ENCODE assay signal across 19 mouse cellular contexts in genomic region chr7:143044826-143045206, GRCm38 (mm10). TPM values are rescaled to one million over a fixed set of nuclear protein-coding genes. Genes with fewer than 3 reads are reported as not detected.
DNase-seq lines count a peak whose midpoint lies in the region; ATAC-seq and TF ChIP-seq lines count a peak whose summit lies in the region.
"Had no signal": no experiment of that assay in that cellular context is flagged by ENCODE, and none has a peak within 500 bp of the region (broad histone marks: within the 10 kb centered on the region; RNA-seq: fewer than 3 reads in every experiment).

No protein-coding gene starts in this region.

- H3K4me2 ChIP-seq in kidney, postnatal 0 days (ENCODE audit: low read length), result no peak overlapping the region
- H3K4me2 ChIP-seq: embryonic facial prominence, embryonic 15.5 days; forebrain, embryonic 12.5 days; neural tube, embryonic 12.5 days; stomach, embryonic 15.5 days had no signal

- ATAC-seq in kidney, postnatal 0 days (replicated peaks; ENCODE audit: low FRiP score, low read depth), result no peak
- ATAC-seq: intestine, embryonic 16.5 days had no signal

- H3K9ac ChIP-seq in kidney, postnatal 0 days (ENCODE audit: low read depth, low read length), result no peak overlapping the region
- H3K9ac ChIP-seq: embryonic facial prominence, embryonic 15.5 days; forebrain, embryonic 12.5 days; neural tube, embryonic 12.5 days; stomach, embryonic 15.5 days had no signal

- H3K36me3 ChIP-seq in kidney, postnatal 0 days (ENCODE audit: insufficient read depth, low read length), result no peaks in the 10 kb centered on the region
- no peaks in the 10 kb centered on the region for H3K36me3 ChIP-seq in thymus, adult 2 months (ENCODE audit: control insufficient read depth, insufficient read depth, low read length)
- H3K36me3 ChIP-seq: embryonic facial prominence, embryonic 15.5 days; forebrain, embryonic 12.5 days; hindbrain, embryonic 10.5 days; neural tube, embryonic 12.5 days; stomach, embryonic 15.5 days had no signal

- H3K9me3 ChIP-seq in kidney, postnatal 0 days (replicated peaks; ENCODE audit: low read length), result no peaks in the 10 kb centered on the region
- H3K9me3 ChIP-seq: embryonic facial prominence, embryonic 15.5 days; forebrain, embryonic 12.5 days; hindbrain, embryonic 10.5 days; neural tube, embryonic 12.5 days; stomach, embryonic 15.5 days had no signal

- H3K27ac ChIP-seq in kidney, postnatal 0 days, result no peak overlapping the region
- H3K27ac ChIP-seq in thymus, adult 2 months (ENCODE audit: control insufficient read depth, insufficient read depth, low read length), result no peak overlapping the region
- H3K27ac ChIP-seq: embryonic facial prominence, embryonic 15.5 days; forebrain, embryonic 12.5 days; hindbrain, embryonic 10.5 days; neural tube, embryonic 12.5 days; stomach, embryonic 15.5 days had no signal

- no peak for TF ChIP-seq POLR2A in thymus, adult 2 months (IDR thresholded peaks at IDR 0.05; ENCODE audit: control insufficient read depth, extremely low read depth, insufficient read depth, low read length, poor library complexity)

- H3K4me3 ChIP-seq in kidney, postnatal 0 days (replicated peaks; ENCODE audit: low read depth, low read length), result no peak overlapping the region
- no peak overlapping the region for H3K4me3 ChIP-seq in thymus, adult 2 months (ENCODE audit: control insufficient read depth, insufficient read depth, low read length)
- H3K4me3 ChIP-seq: embryonic facial prominence, embryonic 15.5 days; forebrain, embryonic 12.5 days; hindbrain, embryonic 10.5 days; megakaryocyte, embryonic 14.5 days; neural tube, embryonic 12.5 days; stomach, embryonic 15.5 days had no signal

- DNase-seq in kidney, postnatal 0 days (ENCODE audit: low spot score), result no peak
- no peak for DNase-seq in kidney, adult 8-10 months
- DNase-seq in 416B (ENCODE audit: low read depth) (peak; percentile 50), A20 (ENCODE audit: low read depth, low spot score) (peak; percentile 64), R1 (ENCODE audit: low read depth, low spot score) (peak; percentile 75)
- DNase-seq in thymus, adult 2 months, result no peak
- DNase-seq in urinary bladder, postnatal 10 days (ENCODE audit: low spot score), result no peak
- DNase-seq: adrenal gland, adult 2 months; cerebellum, postnatal 14 days; embryo, embryonic 11 days; kidney, postnatal 25 days; liver had no signal

- H3K4me1 ChIP-seq in kidney, postnatal 0 days (replicated peaks; ENCODE audit: insufficient read depth, low read length), result peaks cover 19% of the 10 kb centered on the region
- no peaks in the 10 kb centered on the region; the same call in 1 of the 2 replicates for H3K4me1 ChIP-seq in thymus, adult 2 months (replicated peaks; ENCODE audit: control insufficient read depth, insufficient read depth, low read length)
- H3K4me1 ChIP-seq: embryonic facial prominence, embryonic 15.5 days; forebrain, embryonic 12.5 days; neural tube, embryonic 12.5 days had no signal

- no peaks in the 10 kb centered on the region for H3K27me3 ChIP-seq in kidney, postnatal 0 days (ENCODE audit: insufficient read depth, low read length)
- H3K27me3 ChIP-seq in thymus, adult 2 months (ENCODE audit: control insufficient read depth, insufficient read depth, low read length), result no peaks in the 10 kb centered on the region
- H3K27me3 ChIP-seq: embryonic facial prominence, embryonic 15.5 days; forebrain, embryonic 12.5 days; neural tube, embryonic 12.5 days; stomach, embryonic 15.5 days had no signal

- TF ChIP-seq CTCF in kidney, postnatal 0 days (IDR thresholded peaks at IDR 0.05; ENCODE audit: low read depth), result peak; percentile 32; the same call in 1 of the 2 replicates
- TF ChIP-seq CTCF in thymus, adult 2 months (IDR thresholded peaks at IDR 0.05; ENCODE audit: borderline replicate concordance, control insufficient read depth, extremely low read depth, insufficient read depth, low read length, poor library complexity), result no peak

RNA-seq across cellular contexts. Expression of gene Cd81, which starts 7.7 kb away (rescaled TPM):
- 621 and 647 TPM in 2 replicates for polyA plus RNA-seq in kidney, postnatal 0 days (2015; fragmentation: Nextera tagmentation; extraction: Ambion mirVana)
- polyA plus RNA-seq in thymus, adult 2 months (2012; rRNA removed), result 249 and 255 TPM in 2 replicates

RNA-seq across cellular contexts. Expression of gene Tssc4, which starts 24.2 kb away (rescaled TPM):
- polyA plus RNA-seq in kidney, postnatal 0 days (2015; fragmentation: Nextera tagmentation; extraction: Ambion mirVana), result 69.1 and 72.3 TPM in 2 replicates
- 155 and 157 TPM in 2 replicates for polyA plus RNA-seq in thymus, adult 2 months (2012; rRNA removed)

RNA-seq across cellular contexts. Expression of gene Tspan32, which starts 40.0 kb away (rescaled TPM):
- 1.0 and 1.1 TPM in 2 replicates for polyA plus RNA-seq in kidney, postnatal 0 days (2015; fragmentation: Nextera tagmentation; extraction: Ambion mirVana)
- polyA plus RNA-seq in thymus, adult 2 months (2012; rRNA removed), result 78.8 and 92.3 TPM in 2 replicates

RNA-seq across cellular contexts. Expression of gene Trpm5, which starts 49.6 kb away (rescaled TPM):
- 3.4 and 3.9 TPM in 2 replicates for polyA plus RNA-seq in kidney, postnatal 0 days (2015; fragmentation: Nextera tagmentation; extraction: Ambion mirVana)
- 2.9 and 4.5 TPM in 2 replicates for polyA plus RNA-seq in thymus, adult 2 months (2012; rRNA removed)

Comparison
In these comparisons a context has a peak if more than half of its experiments do, and no peak if none do; other contexts are left out.
1. DNase-seq: peak in 416B (single experiment), A20 (single experiment) and R1 (single experiment); none in kidney, postnatal 0 days (single experiment), kidney, adult 8-10 months (0 of 2), thymus, adult 2 months (single experiment) and urinary bladder, postnatal 10 days (single experiment).
2. RNA of gene Tspan32, which starts 40.0 kb away (polyA plus RNA-seq): 78.8 to 92.3 TPM in thymus, adult 2 months; 1.0 to 1.1 TPM in kidney, postnatal 0 days; every median in the first group is over 10 times any median in the second.